Mouse (Mus musculus): Measurements from ENCODE around the gene Med25.

Gene Med25

DNA sequence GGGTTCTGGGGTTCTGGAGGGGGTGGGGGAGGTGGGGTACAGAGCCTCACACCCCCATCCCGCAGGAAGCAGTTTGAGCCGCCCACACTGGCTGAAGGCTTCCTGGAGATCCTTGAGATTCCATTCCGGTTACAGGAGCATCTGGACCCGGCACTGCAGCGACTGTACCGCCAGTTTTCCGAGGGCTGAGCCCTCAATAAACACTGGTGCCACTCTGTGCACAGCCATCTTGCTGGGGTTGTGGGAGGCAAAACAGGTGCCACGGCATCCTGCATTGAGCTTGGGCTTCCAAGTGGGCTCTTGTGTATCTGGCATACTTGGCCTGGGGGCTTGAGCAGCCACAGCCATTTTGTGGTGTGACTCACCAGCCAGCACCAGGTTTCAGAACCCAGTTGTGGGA, 30.1 kb downstream of the Med25 start:
- DNase-seq: no peak

DNA sequence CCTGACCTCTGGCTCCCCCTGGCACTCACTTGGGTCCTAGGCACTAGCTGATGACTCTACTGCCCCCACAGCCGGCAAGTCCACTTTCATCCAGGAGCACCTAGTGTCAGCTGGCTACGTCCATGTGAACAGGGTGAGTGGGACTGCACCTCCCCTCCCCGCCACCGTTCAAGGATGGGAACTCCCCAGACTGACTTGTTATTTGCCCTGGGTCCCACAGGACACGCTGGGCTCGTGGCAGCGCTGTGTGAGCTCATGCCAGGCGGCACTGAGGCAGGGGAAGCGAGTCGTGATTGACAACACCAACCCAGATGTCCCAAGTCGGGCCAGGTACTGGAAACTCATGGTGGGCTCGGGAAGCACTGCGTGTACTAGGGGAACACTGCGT, 31.1 kb downstream of the Med25 start:
- DNase-seq: no peak

DNA sequence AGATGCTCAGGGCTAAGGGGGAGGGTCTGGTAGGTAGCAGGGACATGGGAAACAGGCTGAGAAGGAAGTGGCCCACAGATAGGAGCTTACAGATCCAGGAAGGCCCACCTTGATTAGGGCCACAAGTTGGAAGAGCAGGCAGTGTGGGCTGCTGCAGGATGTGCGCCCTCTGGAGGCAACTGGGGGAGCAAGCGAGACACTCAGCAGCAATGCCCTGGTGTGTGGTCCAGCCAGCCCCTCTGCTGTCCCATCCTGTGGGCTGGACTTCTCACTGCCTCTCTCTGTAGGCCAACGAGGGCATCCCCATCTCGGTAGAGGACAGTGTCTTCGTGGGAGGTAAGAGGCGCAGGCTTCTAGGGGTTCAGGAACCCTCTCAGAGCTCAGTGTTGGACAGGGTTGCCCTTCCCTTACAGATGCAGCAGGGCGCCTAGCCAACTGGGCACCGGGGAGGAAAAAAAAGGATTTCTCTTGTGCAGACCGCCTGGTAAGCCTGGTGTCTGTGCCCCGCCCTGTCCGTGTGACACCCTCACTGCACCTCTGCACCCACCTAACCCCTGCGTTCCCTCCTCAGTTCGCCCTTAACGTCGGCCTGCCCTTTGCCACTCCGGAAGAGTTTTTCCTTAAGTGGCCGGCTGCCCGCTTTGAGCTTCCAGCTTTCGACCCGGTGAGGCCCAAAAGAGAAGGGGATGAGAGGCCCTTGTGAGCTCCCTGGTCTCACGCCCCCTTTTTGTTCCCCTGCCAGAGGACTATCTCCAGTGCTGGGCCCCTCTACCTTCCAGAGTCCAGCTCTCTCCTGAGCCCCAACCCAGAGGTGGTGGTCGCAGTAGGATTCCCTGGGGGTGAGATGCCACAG, 31.7 kb downstream of the Med25 start:
- peak; percentile 75 for DNase-seq

DNA sequence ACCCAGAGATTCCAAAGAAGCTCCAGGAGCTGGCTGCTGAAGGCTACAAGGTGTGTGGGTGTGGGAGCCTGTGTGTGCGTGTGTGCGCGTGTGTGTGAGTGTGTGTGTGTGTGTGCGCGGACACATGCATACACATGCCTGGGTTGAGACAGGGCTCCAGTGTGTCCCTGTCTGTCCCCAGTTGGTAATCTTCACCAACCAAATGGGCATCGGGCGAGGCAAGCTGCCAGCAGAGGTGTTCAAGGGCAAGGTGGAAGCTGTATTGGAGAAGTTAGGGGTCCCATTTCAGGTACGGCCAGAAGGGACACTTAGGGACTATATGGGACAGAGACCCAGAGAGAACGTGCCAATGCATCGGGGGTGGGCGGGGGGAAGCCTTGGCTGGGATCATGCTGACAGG, 32.6 kb downstream of the Med25 start:
- DNase-seq: no peak

DNA sequence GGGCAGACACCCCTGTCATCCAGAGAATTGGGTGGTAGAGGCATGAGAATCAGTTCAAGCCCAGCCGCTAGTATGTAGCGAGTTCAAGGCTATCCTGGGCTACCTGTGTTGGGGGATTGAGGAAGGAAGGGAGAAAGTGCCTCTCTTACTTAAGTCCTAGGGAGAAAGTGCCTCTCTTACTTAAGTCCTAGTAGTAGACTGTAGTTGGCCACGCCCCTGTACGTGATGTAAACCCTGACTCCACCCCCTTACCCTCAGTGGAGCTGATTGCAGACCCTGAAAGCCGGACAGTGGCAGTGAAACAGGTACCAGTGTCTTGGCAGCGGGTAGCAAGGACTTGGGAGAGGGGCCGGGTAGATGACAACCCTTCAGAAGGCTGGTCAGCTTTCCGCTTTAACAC, 34.6 kb downstream of the Med25 start:
- peak; percentile 84 for DNase-seq

DNA sequence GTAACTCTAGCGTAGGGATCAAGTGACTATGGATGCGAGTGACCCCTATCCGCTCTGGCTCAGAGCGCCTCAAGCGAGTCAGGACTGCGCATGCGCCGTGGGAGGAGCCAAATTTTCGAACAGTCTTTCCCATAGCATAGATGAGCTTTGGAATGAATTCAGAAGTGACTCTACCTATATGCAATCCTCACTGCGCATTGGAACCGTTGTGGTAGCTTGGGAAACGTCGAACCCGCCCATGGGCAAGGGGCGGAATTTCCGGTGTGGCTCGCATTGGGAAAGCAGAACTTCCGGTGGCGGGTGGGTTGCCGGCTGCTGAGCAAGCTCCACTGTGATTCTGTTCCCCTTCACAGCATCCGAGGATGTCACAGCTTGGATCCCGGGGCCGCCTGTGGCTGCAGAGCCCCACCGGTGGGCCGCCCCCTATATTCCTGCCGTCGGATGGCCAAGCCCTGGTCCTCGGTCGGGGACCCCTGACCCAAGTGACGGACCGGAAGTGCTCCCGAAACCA, 35.4 kb downstream of the Med25 start, which contains the start of gene Pnkp:
Gene Pnkp, plus strand, starts transcription at position 98 of the 511 bp plus-strand sequence.
- peak; percentile 89 for DNase-seq

DNA sequence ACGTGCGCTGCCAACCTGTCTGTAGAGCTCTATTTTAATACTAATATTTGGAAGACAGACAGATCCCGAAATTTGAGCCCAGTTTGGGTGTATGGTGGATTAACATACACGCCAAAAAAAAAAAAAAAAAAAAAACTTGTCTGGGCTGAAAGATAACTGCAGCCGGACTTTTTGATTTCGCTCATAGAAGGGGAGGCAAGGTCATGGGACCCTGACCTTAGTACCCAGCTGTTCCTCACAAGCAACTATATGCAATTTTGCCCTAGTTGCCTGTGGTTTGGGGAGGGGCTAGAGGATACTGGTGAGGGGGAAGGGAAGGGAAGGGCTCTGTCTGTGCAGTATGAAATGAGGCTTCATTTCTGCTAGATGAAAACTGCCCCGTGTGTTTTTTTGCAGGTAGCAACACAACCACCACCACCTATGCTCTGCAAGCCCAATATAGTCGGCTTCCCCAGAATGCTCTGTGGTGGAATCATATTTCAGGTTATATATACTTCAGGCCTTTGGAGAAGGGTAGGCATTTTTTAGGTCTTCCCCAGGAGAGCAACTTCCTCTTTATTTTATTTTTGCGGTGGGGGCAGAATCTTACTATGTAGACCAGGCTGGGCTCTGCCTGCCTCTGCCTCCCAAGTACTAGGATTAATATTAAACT, 36.1 kb downstream of the Med25 start:
- DNase-seq: no peak

DNA sequence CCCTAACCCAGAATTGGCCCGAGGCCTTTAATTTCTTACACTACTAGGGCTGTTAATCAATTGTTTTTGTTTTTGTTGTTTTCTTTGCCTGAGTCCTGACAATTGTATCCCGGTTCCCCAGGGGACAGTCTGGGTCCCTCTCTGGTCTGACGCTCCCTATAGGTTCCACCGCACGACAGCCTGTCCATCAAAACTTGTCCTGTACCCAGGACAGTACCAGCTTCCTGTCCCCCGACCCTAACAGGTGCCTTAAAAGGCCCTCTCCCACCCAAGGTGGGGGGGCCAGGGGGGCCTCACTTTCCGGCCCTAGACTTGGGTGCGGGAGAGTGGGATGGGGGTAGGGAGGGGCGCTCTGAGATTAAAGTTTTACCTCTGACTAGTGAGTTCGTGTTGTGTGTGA, 37.5 kb downstream of the Med25 start:
- no peak for DNase-seq

DNA sequence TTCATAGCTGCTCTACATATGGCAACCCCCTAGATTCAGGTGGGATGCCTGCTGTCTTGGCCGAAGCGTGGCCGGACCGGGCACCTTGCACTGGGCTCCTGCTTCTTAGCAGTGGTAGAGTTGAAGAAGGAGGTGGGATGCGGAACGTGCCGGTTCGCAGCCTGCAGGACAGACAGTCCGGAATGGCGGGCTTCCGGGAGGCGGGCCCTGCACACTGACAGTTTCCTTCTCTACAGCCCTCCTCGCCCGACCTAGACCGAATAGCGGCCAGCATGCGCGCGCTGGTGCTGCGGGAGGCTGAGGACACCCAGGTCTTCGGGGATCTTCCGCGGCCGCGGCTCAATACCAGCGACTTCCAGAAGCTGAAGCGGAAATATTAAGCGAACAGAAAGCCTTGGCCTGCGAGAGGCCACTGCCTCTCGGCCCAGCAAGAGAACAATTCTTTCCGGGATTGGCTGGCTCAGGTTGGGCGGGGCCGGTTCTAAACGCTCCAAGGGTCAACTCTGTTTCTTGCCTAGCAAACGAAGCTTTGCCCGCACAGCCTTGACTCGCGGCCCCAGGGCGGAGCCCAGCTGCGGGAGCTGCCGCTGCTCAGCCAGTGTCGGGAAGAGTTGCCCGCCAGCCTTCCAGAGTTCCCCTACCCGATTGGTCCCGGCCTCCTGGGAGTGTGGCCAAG, 38.0 kb downstream of the Med25 start:
- DNase-seq: peak; percentile 93

DNA sequence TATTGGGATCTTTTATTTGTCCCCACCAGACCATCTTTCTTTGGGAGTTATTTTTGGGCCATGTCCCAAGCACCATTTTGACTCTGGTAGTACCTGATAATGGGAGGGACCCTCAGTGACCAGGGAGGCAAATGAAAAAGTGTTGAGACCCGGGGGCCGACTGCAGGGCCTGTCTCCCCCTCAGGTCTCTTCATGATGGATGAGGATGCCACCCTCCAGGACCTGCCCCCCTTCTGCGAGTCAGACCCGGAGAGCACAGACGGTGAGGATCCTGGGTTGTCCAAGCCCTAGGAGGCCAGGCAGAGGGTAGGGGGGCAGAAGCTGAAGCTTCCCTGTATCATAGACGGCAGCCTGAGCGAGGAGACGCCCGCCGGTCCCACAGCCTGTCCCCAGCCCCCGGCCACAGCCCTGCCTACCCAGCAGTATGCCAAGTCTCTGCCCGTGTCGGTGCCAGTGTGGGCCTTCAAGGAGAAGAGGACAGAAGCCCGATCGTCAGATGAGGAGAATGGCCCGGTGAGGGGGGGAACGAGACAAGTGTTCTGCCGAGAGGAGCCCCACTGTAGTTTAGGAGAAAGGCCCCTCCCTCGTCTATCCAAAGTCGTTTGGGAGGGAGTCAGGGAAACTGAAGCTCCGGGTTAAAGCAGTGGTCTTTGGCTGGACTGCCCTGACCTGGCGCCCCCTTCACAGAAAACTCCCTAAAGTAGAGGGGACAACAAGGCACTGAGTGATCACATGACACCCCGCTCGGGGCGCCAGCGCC, 38.7 kb downstream of the Med25 start:
- no peak for DNase-seq

DNA sequence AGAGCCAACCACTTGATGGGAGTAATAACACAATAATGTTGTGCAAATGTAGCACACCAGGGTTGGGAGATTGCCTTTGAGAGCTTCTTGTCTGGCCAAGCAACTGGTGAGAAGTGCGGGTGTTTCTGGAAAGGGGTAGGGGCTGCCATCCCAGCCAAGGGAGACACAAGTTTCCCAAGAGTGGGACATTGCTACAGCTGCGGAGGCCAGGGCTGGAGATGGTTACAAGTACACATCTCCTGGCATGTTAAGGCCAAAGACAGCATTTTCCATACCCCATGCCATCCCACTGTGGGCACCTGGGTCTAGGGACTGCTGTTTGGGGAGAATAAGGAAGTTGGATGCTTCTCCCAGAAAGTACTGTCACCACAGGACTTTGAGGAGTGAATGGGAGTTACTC, 39.4 kb downstream of the Med25 start:
- no peak for DNase-seq

DNA sequence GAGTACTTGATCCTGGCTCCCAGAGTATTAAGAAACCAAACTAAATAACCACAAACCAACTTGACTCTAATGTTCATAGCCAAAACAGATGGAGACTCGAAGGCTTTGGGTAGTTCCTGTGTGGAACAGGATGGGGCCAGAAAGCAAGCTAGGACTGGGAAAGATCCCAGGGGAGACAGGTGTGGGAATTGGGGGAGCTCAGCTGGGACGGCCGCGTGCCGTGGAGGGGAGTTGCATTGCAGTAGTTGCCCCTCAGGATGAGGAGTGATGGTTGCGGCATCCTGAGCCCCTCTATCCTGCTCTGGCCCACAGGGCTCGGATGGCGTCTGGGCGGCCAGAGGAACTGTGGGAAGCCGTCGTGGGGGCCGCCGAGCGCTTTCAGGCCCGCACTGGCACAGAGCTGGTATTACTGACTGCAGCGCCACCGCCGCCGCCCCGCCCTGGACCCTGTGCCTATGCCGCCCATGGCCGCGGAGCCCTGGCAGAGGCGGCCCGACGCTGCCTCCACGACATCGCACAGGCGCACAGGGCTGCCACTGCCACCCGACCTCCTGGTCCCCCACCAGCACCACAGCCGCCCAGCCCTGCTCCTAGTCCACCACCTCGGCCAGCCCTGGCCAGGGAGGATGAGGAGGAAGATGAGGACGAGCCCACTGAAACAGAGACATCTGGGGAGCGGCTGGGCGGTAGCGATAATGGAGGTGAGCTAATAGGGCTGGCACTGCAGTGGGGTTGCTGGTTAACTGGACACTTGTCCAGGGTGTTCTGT, 40.1 kb downstream of the Med25 start:
- DNase-seq: no peak

DNA sequence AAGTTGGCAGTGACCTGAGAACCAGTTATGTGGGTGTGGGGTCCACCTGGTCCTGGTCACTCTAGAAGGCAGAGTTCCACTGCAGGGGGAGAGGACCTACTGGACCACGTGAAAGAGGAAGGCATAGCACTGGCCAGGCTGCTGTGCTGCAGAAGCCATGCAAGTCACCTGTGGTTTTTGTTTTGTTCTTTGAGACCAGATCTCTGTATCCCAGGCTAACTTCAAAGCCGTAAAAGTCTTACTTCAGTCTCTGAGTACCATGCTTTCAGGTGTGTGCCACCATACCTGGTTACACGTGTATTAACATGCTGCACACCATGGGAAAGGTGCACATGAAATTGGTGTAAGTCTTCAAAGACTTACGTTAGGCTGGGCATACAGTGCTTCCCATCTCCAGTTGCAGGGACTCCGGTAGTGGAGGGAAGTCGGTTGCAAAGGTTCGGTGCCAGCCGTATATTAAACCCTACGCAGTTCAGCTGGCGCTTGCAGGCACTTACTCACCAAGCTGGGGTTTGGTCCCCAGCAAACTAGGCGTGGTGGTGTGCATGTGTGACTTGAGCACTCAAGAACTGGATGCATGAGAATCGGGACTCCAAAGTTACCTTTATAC, 40.8 kb downstream of the Med25 start:
- no peak for DNase-seq

DNA sequence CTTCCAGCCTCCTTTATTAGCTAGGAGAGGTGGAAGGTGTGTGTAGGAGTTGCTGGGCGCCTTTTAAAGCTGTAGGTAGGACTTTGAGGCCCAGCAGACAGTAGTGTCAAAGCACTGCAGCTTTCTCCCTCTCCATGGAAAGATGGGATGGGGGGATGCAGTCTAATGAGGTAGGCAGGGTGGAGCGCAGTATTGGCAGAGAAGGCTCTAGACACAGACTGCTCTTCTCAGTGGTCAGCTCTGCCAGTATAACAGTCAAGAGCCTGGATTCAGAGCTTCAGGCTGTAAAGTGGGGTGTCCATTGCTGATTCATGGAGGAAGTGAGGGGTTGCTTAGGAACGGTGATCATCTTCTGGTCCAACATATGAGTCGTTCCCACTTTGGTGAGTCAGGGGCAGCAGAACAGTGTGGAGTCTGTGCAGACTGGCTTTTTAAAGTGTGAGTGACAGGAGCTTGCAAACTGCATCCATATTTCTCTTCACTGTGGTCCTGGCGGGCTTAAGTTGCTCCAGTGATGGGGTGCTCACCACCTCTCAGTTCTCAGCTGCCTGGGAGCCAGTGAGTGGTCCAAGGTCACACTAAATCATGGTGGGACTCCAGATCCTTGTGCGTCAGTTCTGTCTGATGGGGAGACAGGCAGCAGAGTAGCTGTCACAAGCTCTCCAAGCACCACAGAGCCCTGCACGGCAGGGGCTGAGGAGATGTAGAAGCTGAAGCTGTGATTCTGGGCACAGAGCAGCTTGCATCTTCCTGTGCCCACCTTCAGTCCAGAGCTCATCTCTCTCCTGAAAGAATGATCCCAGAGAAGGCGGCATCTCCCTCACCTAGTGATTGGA, 41.5 kb downstream of the Med25 start:
- DNase-seq: no peak

DNA sequence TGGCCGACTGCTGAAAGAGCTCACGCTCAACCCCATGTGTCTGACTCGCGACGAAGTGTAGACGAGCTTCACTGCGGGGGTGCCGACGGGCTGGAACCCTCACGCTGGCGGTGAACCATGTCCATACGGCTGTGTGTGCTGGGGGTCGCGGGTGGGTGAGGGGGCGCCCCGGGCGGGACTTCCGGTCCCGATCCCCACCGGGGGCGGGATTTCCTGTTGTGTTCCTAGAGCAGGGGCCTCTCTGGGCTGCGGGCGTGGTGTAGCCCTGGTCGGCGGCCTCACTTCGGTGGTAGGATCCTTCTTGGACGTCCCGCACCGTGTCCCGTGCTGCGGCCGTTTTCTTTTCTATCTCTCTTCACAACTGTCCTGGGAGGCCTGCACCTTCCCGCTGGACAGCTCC, 42.4 kb downstream of the Med25 start:
- DNase-seq: peak; percentile 87

DNA sequence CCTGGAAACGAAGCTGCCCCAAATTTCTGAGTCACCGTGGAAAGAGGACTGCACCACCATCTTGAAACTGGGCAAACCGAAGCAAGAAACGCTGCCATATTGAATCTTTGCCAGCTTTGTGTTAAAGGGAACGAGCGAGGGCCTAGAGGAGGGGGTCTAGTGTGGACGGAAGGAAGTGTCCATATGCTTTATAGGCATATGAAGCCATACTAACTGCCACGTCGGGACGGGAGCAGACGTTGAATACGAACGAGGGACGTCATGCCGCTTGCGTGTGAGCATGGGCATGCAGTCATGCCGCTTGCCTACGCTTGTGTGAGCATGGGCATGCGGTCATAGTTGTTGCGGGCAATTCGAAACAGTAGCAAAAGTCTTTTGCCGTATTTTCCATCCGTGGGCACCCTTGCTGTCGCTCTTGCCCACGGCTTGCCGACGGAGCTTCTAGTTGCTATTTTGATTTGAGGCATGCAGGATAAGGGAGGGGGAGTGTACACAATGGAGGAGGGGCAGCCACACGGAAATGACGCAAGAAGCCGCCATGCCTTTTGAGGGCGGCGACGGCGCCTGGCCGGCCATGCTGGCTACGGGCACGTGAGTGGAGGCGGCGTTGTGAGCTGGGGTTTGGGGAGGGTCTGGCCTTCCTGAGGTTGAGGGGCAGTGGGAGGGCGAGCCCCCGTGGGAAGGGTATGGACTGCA, 42.9 kb downstream of the Med25 start:
- peak; percentile 91 for DNase-seq

DNA sequence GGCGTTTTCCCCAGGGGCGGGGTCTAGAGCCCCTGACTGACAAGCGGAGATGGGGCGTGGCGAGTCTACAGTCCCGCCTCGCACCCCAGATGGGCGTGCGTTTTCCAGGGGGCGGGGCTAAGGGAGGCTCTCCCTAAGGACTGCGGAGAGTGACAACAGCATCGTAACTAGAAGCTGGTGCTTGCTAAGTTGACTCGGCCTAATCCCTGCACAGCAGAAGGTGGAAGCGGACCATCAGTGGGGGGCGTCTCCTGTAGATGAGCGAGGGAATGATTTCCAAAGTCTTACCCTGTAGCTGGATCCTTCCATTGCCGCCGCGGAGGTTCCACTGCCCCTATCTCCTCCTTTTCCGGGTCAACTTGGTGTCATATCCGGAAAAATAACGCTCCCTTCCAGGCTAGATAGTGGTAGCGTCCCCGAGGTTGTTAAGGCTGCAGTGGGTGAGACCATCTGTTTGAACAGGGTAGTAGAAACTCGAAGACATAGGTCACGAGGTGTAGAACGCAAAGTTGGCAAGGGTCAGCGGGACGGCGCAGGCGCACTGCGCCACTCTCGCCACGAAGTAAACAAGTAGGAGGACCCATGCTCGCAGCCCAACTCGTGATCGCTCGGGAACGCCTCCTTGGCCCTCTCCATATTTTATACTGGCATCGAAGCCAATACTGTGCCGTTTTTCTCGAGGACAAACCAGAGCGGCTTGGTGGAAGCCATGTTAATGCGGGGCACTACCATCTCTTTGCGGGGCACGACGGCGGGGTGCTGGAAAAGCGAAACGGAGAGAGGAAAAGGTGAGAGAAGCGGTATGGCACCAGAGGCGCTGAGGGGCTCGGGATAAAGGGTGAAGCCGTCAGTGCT, 43.7 kb downstream of the Med25 start, which contains the start of the genes Akt1s1 and Tbc1d17:
Gene Akt1s1, plus strand, starts transcription at position 431 of the 855 bp plus-strand sequence.
Gene Tbc1d17, minus strand, starts transcription at position 519 of the 855 bp plus-strand sequence.
- DNase-seq: peak; percentile 97

DNA sequence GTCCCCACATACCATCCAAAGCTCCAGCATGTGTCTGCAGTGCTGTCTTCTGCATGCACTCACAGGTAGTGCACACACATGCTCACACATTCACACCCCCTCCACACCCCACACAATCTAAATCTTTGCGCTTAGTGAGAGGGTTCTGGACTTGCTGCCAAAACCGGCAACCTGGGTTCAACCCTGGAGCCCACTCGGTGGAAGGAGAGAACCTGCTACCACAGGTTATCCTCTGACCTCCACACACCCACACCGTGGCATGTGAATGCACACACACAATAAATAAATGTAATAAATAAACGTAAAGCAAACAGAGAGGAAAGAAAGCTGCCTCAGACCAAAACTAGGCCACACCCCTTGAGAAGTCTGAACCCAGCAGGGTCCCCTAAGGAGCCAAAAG, 44.7 kb downstream of the Med25 start:
- no peak for DNase-seq

DNA sequence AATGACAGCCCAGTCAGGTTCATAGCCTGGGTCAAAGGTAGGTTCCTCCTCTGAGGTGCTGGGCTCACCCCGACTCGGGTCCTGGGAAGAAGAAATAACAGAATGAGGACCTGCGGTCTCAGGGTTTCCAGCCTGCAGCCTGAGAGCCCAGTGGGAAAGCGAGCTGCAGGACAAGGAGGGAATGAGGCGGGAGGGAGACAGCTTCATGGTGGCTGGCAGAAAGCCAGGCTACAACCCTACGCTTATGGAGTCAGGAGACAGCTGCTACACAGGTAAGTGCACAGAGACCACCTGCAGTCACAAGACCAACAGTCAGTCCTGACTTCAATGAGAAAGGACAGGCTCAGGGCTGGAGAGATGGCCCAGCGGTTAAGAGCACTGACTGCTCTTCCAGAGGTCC, 45.7 kb downstream of the Med25 start:
- no peak for DNase-seq

Measured in liver (tissue).